Mouse (Mus musculus) intestine, embryonic 14.5 days (tissue): ENCODE results near the gene Otud5. TPM values are rescaled to one million over a fixed set of nuclear protein-coding genes. Genes with fewer than 3 reads are reported as not detected.

Source experiments
- ATAC-seq: fragments of 200-750 bp; cut with Nextera tagmentation; replicated peaks from 2 replicates; pipeline ENCODE4 v1.8.0; 2017; ENCODE audit warnings: low read depth, moderate number of reproducible peaks, moderate TSS enrichment, moderate library complexity; ENCODE audit not compliant: low FRiP score, low TSS enrichment
- DNase-seq: peaks from one replicate; pipeline ENCODE4 v3.0.0-alpha.2; 2018; ENCODE audit warnings: low spot score
- H3K27ac ChIP-seq: fragments of 300-500 bp; sonication (generic); 2 replicates; pipeline ENCODE4 v1.5.1; 2014; ENCODE audit warnings: low read depth, mild to moderate bottlenecking, control low read depth
- H3K27me3 ChIP-seq: fragments of 300-500 bp; sonication (generic); replicated peaks from 2 replicates; pipeline ENCODE4 v1.6.1; 2014; ENCODE audit warnings: low read length, control low read depth; ENCODE audit not compliant: control insufficient read depth, insufficient read depth
- H3K36me3 ChIP-seq: fragments of 300-500 bp; sonication (generic); 2 replicates; pipeline ENCODE4 v1.6.1; 2014; ENCODE audit warnings: low read length, control low read depth; ENCODE audit not compliant: control insufficient read depth, insufficient read depth
- H3K4me1 ChIP-seq: fragments of 300-500 bp; sonication (generic); replicated peaks from 2 replicates; pipeline ENCODE4 v1.6.1; 2014; ENCODE audit warnings: low read length, control low read depth, mixed read lengths; ENCODE audit not compliant: control insufficient read depth, insufficient read depth
- H3K4me2 ChIP-seq: fragments of 300-500 bp; sonication (generic); 2 replicates; pipeline ENCODE4 v1.6.1; 2014; ENCODE audit warnings: low read length
- H3K4me3 ChIP-seq: fragments of 300-500 bp; sonication (generic); 2 replicates; pipeline ENCODE4 v1.5.1; 2014; ENCODE audit warnings: low read depth, low read length, control low read depth, mixed read lengths
- H3K9ac ChIP-seq: fragments of 300-500 bp; sonication (generic); 2 replicates; pipeline ENCODE4 v1.6.1; 2014; ENCODE audit warnings: mild to moderate bottlenecking, low read length
- H3K9me3 ChIP-seq: fragments of 300-500 bp; sonication (generic); 2 replicates; pipeline ENCODE4 v1.6.1; 2016; ENCODE audit warnings: low read length, control low read depth; ENCODE audit not compliant: control insufficient read depth
- WGBS: fragments of 180-500 bp; shearing (Covaris S2); extraction: QIAGEN DNeasy Blood & Tissue Kit; methylation state at CpG from one replicate; pipeline ENCODE4 v1.1.7; 2014; 5-methylcytosine and 5-hydroxymethylcytosine counted together
- polyA plus RNA-seq: library from polyadenylated mRNA; unstranded; fragments of >200 nt; fragmentation: Nextera tagmentation; extraction: Ambion mirVana; gene quantifications from 2 replicates; pipeline ENCODE4 v1.2.1, GENCODE M21; 2014

The Otud5 gene
- polyA plus RNA-seq, 1 experiment from 2014 or later = 30.4 TPM

DNA sequence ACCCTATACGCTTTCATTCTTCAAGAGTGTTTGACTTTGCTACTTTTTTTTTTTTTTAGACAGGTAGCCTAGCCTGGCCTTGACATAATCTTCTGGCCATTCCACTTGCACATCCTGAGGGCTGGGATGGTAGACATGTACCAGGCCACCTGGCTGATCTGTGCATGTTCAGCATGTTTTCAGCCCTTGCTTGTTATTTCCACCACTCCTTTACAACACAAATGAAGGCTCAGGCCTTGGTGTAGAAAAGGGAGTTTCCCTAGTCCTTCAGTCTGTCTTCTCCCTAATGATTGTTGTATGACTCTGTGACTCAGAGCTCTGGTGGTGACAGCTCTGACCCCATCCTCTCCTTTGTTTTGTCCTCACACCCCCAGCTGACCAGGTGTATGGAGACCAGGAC lies 26.0 kb downstream of the Otud5 start:
- no peak for ATAC-seq

DNA sequence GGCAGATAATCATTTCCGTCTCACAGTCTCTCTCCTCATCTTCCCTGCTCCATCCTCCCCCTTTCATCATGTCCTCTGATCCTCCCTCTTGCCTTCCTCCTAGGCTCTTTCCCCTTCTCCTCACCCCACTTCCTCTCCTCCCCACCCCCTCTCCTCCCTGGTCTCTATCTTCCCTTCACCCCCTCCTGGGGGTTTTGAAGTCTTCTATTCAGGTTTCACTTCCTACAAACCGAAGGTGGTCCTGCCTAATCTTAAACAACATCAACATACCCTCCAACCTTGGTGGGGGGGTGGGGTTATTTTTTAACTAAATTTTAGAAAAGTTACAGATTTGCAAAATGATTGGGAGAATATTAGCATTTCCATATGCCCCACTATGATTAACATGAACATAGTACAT lies 27.3 kb downstream of the Otud5 start:
- Histone ChIP-seq H3K9ac (no peak overlapping the region), H3K4me1 (no peaks in the 10 kb centered on the region), H3K4me3 (no peak overlapping the region), H3K27ac (no peak overlapping the region), H3K9me3 (no peaks in the 10 kb centered on the region), H3K4me2 (no peak overlapping the region), H3K36me3 (peaks cover 18% of the 10 kb centered on the region; the same call in 1 of the 2 replicates), H3K27me3 (no peaks in the 10 kb centered on the region)
- WGBS = 52% methylated on average over 2 of the region's 2 CpGs
- ATAC-seq (no peak), DNase-seq (no peak)

More for the DNA sequence above, 26.0 kb downstream of the Otud5 start:
- Histone ChIP-seq H3K4me3 (no peak overlapping the region), H3K9ac (no peak overlapping the region), H3K27me3 (no peaks in the 10 kb centered on the region), H3K27ac (no peak overlapping the region), H3K4me2 (no peak overlapping the region), H3K4me1 (no peaks in the 10 kb centered on the region), H3K9me3 (no peaks in the 10 kb centered on the region), H3K36me3 (peaks cover 12% of the 10 kb centered on the region; the same call in 1 of the 2 replicates)
- no peak for DNase-seq
- WGBS = 87% methylated on average over 1 of the region's 1 CpGs

DNA sequence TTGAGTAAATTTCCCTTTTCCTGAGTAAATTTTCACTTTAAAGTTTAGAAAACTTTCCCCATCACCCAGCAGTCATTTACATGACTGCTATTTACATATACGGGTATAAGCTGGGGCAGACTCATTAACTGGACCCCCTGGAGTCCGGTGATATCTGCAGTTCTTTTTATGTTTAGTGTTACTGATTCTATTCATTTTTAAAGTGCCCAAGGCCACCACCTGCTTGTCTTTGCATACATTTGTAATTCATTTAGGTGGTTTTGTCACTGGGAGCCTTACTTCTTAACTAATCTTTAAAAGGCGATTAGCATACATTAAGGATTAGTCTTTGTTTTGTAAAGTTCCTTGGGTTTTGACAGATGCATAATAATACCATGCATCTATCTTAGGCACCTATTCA lies 28.7 kb downstream of the Otud5 start:
- H3K4me1 ChIP-seq = no peaks in the 10 kb centered on the region
- H3K4me2 ChIP-seq = no peak overlapping the region
- peaks cover 24% of the 10 kb centered on the region; the same call in 1 of the 2 replicates for H3K36me3 ChIP-seq
- H3K27ac ChIP-seq = no peak overlapping the region
- WGBS = 49% methylated on average over 3 of the region's 3 CpGs
- H3K4me3 ChIP-seq = no peak overlapping the region
- no peak for ATAC-seq
- DNase-seq = no peak
- no peak overlapping the region for H3K9ac ChIP-seq
- no peaks in the 10 kb centered on the region for H3K9me3 ChIP-seq
- no peaks in the 10 kb centered on the region for H3K27me3 ChIP-seq

DNA sequence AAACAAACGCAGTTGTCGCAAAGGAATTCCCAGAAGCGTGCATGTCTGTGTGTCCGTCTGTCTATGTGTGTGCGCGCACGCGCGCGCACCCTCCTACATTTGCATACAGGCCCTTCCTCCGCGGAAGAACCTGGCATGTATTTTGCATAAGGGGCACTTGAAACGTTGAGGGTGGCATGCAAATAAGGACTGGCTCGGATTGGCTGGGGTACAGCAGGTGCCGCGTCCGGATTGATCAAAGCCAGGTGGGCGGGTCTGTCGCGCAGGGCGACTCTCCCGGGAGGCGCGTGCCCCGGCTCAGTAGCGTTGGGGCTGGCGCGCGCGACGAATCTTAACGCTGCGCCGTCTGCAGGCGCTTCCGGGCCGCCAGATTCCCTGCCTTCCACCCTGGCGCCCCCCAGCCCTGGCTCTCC lies 36.8 kb downstream of the Otud5 start, which contains the start of gene Pim2:
Gene Pim2, plus strand, starts transcription at position 256 of the 413 bp plus-strand sequence.
- Histone ChIP-seq H3K4me1 (no peaks in the 10 kb centered on the region; the same call in 1 of the 2 replicates), H3K27me3 (no peaks in the 10 kb centered on the region), H3K4me3 (peak within 1 kb of the TSS; percentile 42), H3K9me3 (no peaks in the 10 kb centered on the region), H3K9ac (peak within 1 kb of the TSS; percentile 30), H3K27ac (no peak within 1 kb of the TSS), H3K4me2 (peak within 1 kb of the TSS; percentile 67), H3K36me3 (peaks cover 12% of the 10 kb centered on the region; the same call in 1 of the 2 replicates)
- ATAC-seq = peak; percentile 89
- DNase-seq = peak; percentile 70
- 11% methylated on average over 27 of the region's 38 CpGs for WGBS

DNA sequence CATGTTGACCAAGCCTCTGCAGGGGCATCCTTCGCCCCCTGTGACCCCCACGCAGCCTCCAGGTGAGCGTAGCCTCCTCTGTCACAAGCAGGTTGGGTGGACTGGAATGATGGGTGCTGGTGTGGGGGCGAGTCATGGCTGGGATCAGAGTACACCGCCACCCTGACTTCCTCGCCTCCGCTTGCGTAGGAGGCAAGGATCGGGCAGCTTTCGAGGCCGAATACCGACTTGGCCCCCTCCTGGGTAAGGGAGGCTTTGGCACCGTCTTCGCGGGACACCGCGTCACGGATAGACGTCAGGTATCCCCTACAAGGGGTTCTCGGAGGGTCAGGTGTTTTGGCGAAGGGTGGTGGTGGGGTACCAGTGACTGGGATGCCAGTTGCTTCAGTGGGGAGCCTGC lies 37.3 kb downstream of the Otud5 start:
- Histone ChIP-seq H3K9me3 (no peaks in the 10 kb centered on the region), H3K27ac (no peak overlapping the region), H3K4me2 (peak overlapping the region; percentile 67), H3K36me3 (peaks cover 12% of the 10 kb centered on the region; the same call in 1 of the 2 replicates), H3K4me1 (no peaks in the 10 kb centered on the region; the same call in 1 of the 2 replicates), H3K9ac (peak overlapping the region; percentile 30), H3K4me3 (peak overlapping the region; percentile 42), H3K27me3 (no peaks in the 10 kb centered on the region)
- ATAC-seq = peak; percentile 13
- 12% methylated on average over 21 of the region's 21 CpGs for WGBS
- DNase-seq = peak; percentile 53

DNA sequence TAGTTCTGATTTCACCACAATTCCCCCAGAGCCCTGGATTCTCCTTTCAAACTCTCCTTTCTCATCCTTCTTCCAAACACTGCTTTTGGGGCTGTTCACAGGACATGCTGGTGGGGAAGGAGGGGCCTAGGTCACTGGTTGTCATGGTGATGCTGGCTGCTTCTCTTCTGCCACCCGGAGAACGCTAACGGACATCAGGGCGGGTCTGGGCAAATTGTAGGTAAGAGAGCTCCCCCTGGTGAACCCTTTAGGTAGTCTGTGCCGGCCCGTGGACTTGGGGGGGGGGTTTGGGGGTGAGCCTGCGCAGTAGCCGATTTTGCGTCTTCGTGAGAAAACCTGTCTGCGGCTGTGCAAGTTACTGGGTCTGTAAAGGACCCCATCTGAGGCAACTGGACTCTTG lies 38.7 kb downstream of the Otud5 start:
- H3K9me3 ChIP-seq = no peaks in the 10 kb centered on the region
- no peaks in the 10 kb centered on the region for H3K27me3 ChIP-seq
- H3K9ac ChIP-seq = no peak overlapping the region
- WGBS = 10% methylated on average over 7 of the region's 11 CpGs
- no peak overlapping the region for H3K4me3 ChIP-seq
- no peak overlapping the region for H3K27ac ChIP-seq
- H3K36me3 ChIP-seq = 0 out of 2 replicates have a peak, but pooled peaks cover 6% of the 10 kb centered on the region
- H3K4me1 ChIP-seq = no peaks in the 10 kb centered on the region; the same call in 1 of the 2 replicates
- no peak for ATAC-seq
- H3K4me2 ChIP-seq = peak overlapping the region; percentile 30
- peak; percentile 58 for DNase-seq

DNA sequence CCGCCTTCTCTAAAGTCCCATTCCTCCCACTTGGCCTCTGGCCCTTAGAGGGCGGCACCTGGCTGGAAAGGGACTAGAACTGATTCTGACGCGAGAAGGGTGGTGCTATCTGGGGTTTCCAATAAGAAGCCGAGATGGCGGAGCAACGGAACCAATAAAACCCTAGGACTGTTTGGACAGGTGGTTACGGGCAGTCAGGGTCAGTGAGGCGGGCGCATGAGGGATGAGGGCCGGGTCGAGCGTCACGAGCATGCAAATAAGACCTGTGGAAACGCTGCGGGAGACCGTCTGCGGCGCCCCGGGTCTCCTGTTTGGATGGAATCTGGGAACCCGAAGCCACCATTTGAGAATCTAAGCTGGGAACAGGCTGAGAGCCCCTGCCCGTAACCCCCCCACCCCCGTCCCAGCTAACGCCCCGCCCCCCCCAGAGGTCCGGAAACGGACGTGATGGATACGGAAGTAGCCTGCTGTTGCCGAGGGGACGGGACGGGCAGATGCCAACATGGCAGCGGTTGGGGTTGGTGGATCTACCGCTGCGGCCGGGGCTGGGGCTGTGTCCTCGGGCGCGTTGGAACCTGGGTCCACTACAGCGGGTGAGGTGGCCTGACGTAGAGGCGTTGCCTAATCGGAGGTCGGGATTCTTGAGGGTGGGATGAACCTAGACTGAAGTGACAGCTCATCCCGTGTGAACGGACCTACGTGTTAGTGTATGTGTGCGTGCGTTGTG lies 42.8 kb downstream of the Otud5 start, which contains the start of gene Slc35a2:
Gene Slc35a2, plus strand, starts transcription at position 188 of the 727 bp plus-strand sequence.
- WGBS = 10% methylated on average over 48 of the region's 49 CpGs

DNA sequence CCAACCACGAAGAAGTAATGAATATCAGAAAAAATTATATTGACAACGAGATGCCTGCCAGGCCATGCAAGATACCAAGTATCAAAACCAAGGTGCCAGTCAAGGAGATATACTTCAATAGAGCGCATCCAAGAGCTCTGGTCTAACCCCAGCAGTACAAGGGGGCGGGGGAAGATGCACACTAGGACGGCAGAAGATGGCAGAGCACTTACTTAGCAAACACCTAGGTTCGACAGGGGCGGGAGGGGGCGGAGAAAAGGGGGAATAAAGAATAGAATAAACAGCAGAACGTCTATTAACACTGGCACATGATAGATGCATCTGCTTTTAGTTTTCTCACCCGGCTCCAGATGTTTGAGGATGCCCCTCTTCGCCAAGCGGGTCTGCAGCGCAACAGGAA lies 57.0 kb downstream of the Otud5 start:
- ATAC-seq (no peak), DNase-seq (no peak)
- Histone ChIP-seq H3K27me3 (no peaks in the 10 kb centered on the region), H3K4me2 (peak overlapping the region; percentile 48), H3K4me1 (no peaks in the 10 kb centered on the region), H3K36me3 (peaks cover 13% of the 10 kb centered on the region), H3K9ac (peak overlapping the region; percentile 48), H3K9me3 (no peaks in the 10 kb centered on the region), H3K27ac (peak overlapping the region; percentile 75; the same call in 1 of the 2 replicates), H3K4me3 (peak overlapping the region; percentile 54)
- WGBS = 28% methylated on average over 13 of the region's 13 CpGs

More for the DNA sequence above, 42.8 kb downstream of the Otud5 start, which contains the start of gene Slc35a2:
- DNase-seq = peak; percentile 83
- Histone ChIP-seq H3K9ac (peak within 1 kb of the TSS; percentile 35), H3K27ac (peak within 1 kb of the TSS; percentile 74), H3K4me3 (peak within 1 kb of the TSS; percentile 57), H3K36me3 (no peaks in the 10 kb centered on the region), H3K9me3 (no peaks in the 10 kb centered on the region), H3K27me3 (no peaks in the 10 kb centered on the region), H3K4me2 (peak within 1 kb of the TSS; percentile 53), H3K4me1 (no peaks in the 10 kb centered on the region; the same call in 1 of the 2 replicates)
- ATAC-seq = peak; percentile 90
